Mouse (Mus musculus) hindbrain, embryonic 16.5 days (tissue): ENCODE measurements around the gene 4930402H24Rik. TPM values are rescaled to one million over a fixed set of nuclear protein-coding genes. Genes with fewer than 3 reads are reported as not detected.

Experiments
- ATAC-seq: fragments of 200-750 bp; cut with Nextera tagmentation; 2 replicates; pipeline ENCODE4 v1.8.0; 2017; ENCODE audit warnings: moderate TSS enrichment, moderate library complexity
- H3K27ac ChIP-seq: fragments of 300-500 bp; sonication (generic); 2 replicates; pipeline ENCODE4 v1.5.1; 2014; ENCODE audit warnings: low read depth, mild to moderate bottlenecking, control low read depth, low read length, moderate library complexity
- H3K27me3 ChIP-seq: fragments of 300-500 bp; sonication (generic); replicated peaks from 2 replicates; pipeline ENCODE4 v1.6.1; 2014; ENCODE audit warnings: low read length; ENCODE audit not compliant: control insufficient read depth, insufficient read depth
- H3K36me3 ChIP-seq: fragments of 300-500 bp; sonication (generic); 2 replicates; pipeline ENCODE4 v1.6.1; 2014; ENCODE audit warnings: mild to moderate bottlenecking, low read length, moderate library complexity, mixed read lengths; ENCODE audit not compliant: control insufficient read depth, insufficient read depth
- H3K4me1 ChIP-seq: fragments of 300-500 bp; sonication (generic); 2 replicates; pipeline ENCODE4 v1.6.1; 2014; ENCODE audit warnings: low read depth, low read length; ENCODE audit not compliant: control insufficient read depth, insufficient read depth
- H3K4me2 ChIP-seq: fragments of 300-500 bp; sonication (generic); 2 replicates; pipeline ENCODE4 v1.6.1; 2014; ENCODE audit warnings: mild to moderate bottlenecking, low read length, control low read depth, moderate library complexity
- H3K4me3 ChIP-seq: fragments of 300-500 bp; sonication (generic); 2 replicates; pipeline ENCODE4 v1.5.1; 2014; ENCODE audit warnings: mild to moderate bottlenecking, low read length, control low read depth, moderate library complexity
- H3K9ac ChIP-seq: fragments of 300-500 bp; sonication (generic); 2 replicates; pipeline ENCODE4 v1.6.1; 2014; ENCODE audit warnings: low read depth, mild to moderate bottlenecking, control low read depth, low read length, moderate library complexity
- H3K9me3 ChIP-seq: fragments of 300-500 bp; sonication (generic); 2 replicates; pipeline ENCODE4 v1.6.1; 2014; ENCODE audit warnings: mild to moderate bottlenecking, low read length, moderate library complexity; ENCODE audit not compliant: control insufficient read depth
- WGBS: fragments of 180-500 bp; shearing (Covaris S2); extraction: QIAGEN DNeasy Blood & Tissue Kit; methylation state at CpG from one replicate; pipeline ENCODE4 v1.1.7; 2014; 5-methylcytosine and 5-hydroxymethylcytosine counted together
- polyA plus RNA-seq: library from polyadenylated mRNA; unstranded; fragments of >200 nt; fragmentation: Nextera tagmentation; extraction: Ambion mirVana; gene quantifications from 2 replicates; pipeline ENCODE4 v1.2.1, GENCODE M21; 2015

The 4930402H24Rik gene
- polyA plus RNA-seq, 1 experiment from 2014 or later = 78.7 TPM

DNA sequence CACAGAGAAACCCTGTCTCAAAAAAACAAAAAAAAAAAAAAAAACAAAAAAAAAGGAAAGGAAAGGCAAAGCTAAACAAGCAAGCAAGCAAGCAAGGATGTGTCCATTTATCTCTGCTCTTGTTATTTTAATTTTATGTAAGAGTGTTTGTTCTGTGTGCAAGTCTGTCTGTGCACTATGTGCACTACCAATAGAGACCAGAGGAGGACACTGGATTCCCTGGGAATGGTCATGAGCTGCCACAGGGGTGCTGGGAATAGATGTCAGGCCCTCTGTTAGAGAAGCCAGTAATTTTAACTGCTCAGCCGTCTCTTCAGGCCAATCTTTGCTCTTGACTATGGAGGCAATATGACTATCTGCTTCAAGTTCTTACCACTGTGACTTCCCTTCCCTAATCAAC, 162.6 kb downstream of the 4930402H24Rik start:
- no peak overlapping the region for H3K9ac ChIP-seq
- no peak for ATAC-seq
- H3K4me2 ChIP-seq = no peak overlapping the region
- no peak overlapping the region for H3K4me3 ChIP-seq
- 91% methylated on average over 1 of the region's 1 CpGs for WGBS
- no peaks in the 10 kb centered on the region for H3K4me1 ChIP-seq
- H3K36me3 ChIP-seq = peaks cover 79% of the 10 kb centered on the region
- peaks cover 6% of the 10 kb centered on the region; the same call in 1 of the 2 replicates for H3K9me3 ChIP-seq
- H3K27ac ChIP-seq = no peak overlapping the region
- no peaks in the 10 kb centered on the region for H3K27me3 ChIP-seq

DNA sequence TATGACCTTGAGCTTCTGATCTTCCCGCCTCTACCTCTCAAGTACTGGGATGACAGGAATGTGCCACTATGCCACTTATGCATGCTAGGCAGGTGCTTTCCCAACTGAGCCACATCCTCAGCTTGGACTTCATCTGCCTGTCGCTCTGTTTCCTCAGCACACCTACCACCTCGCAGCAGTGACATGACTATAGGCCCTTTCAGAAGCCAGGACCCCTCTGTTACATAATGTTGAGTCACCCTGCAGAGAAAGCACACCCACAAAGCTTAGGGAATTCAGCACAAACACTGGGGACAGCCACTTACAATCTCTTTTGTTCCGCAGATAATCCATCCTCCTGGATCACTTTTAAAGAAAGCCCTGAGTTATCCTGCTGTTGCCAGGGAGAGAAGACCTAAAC, 166.1 kb downstream of the 4930402H24Rik start:
- ATAC-seq = no peak
- no peaks in the 10 kb centered on the region for H3K27me3 ChIP-seq
- no peaks in the 10 kb centered on the region for H3K9me3 ChIP-seq
- H3K4me3 ChIP-seq = no peak overlapping the region
- H3K27ac ChIP-seq = no peak overlapping the region
- no peak overlapping the region for H3K9ac ChIP-seq
- peaks cover 73% of the 10 kb centered on the region for H3K36me3 ChIP-seq
- 39% methylated on average over 4 of the region's 4 CpGs for WGBS
- no peaks in the 10 kb centered on the region for H3K4me1 ChIP-seq
- H3K4me2 ChIP-seq = no peak overlapping the region

DNA sequence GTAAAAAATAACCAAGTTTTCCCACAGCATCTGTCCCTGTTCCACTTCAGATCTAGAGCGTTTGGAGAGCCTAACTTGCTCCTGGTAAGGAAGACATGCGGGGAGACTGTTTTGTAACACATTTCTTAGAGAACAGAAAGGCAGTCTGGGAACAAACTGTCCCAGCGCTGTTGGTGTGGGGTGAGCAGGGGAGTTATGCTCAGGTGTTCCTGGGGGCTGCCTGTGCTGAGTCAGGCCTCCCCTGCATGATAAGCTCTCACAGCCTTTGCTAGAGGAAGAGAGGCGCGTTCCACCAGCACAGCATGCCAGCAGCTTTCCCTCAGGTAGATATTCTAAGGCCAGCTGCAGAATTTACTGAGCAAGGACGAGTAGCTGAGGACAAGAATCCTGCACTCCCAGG, 168.2 kb downstream of the 4930402H24Rik start:
- no peak overlapping the region for H3K4me2 ChIP-seq
- 76% methylated on average over 6 of the region's 6 CpGs for WGBS
- H3K4me3 ChIP-seq = no peak overlapping the region
- H3K27ac ChIP-seq = no peak overlapping the region
- no peak overlapping the region for H3K9ac ChIP-seq
- no peak for ATAC-seq
- no peaks in the 10 kb centered on the region for H3K9me3 ChIP-seq
- no peaks in the 10 kb centered on the region for H3K27me3 ChIP-seq
- no peaks in the 10 kb centered on the region for H3K4me1 ChIP-seq
- H3K36me3 ChIP-seq = peaks cover 62% of the 10 kb centered on the region

DNA sequence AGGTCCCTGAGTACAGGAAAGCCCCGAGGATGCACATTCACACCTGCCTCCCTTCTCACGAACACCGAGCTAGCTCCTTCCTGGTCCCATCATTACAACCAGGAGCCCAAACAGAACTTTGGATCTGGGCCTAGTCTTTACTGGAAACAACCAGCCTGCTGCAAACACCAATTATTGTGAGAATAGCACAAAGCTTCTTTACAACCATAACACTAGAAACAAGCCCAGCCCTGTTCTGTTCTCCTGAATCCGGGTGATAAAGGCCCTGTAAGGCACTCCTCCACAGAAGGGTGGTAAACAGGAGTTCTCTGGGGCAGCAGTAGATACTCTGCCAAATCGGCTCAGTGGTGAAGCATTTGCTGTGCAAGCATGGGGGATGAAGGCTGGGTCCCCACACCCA, 170.9 kb downstream of the 4930402H24Rik start:
- no peak overlapping the region for H3K27ac ChIP-seq
- peaks cover 61% of the 10 kb centered on the region for H3K36me3 ChIP-seq
- no peaks in the 10 kb centered on the region for H3K4me1 ChIP-seq
- 83% methylated on average over 5 of the region's 5 CpGs for WGBS
- no peaks in the 10 kb centered on the region for H3K9me3 ChIP-seq
- no peaks in the 10 kb centered on the region for H3K27me3 ChIP-seq
- H3K4me2 ChIP-seq = no peak overlapping the region
- no peak overlapping the region for H3K9ac ChIP-seq
- H3K4me3 ChIP-seq = no peak overlapping the region
- ATAC-seq = no peak

DNA sequence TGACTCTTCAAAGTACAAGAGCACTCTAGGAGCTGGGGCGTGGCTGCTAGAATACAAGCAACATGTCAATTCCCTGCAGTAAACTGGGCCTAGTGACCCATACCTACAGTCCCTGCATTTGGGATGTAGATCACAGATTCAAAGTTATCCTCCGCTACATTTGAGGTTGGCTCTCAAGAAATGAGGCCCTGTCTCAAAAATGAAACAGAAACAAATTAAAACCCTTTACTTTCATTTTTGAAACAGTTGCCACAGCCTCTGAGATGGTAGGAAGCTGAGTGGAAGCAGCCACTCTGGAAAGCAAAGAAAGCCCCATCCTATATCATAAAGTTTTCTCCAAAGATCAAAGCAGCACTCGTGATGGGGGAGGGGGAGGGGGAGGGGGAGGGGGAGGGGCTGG, 172.8 kb downstream of the 4930402H24Rik start:
- Histone ChIP-seq H3K27me3 (no peaks in the 10 kb centered on the region), H3K4me2 (no peak overlapping the region), H3K27ac (no peak overlapping the region), H3K4me1 (no peaks in the 10 kb centered on the region), H3K9ac (no peak overlapping the region), H3K4me3 (no peak overlapping the region), H3K36me3 (peaks cover 67% of the 10 kb centered on the region), H3K9me3 (no peaks in the 10 kb centered on the region)
- 96% methylated on average over 2 of the region's 3 CpGs for WGBS
- ATAC-seq = no peak

DNA sequence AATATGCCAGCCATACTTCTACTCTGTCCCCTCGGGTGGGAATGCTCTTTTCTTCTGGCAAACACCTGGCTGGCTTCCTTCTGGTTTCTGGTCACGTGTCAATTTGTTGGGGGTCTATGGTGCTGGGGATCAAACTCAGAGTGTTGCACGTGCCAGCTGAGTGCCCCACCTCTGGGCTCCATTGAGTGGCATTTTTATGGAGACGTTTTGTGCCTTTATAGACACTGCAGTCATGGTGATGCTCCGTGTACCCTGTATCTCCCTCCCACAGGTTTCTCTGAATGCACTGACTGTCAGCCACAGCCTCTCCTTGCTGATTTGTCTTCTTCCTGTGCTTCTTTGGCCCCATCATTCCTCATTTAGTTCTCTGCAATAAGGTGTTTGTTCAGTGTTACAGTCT, 174.4 kb downstream of the 4930402H24Rik start:
- no peaks in the 10 kb centered on the region for H3K9me3 ChIP-seq

DNA sequence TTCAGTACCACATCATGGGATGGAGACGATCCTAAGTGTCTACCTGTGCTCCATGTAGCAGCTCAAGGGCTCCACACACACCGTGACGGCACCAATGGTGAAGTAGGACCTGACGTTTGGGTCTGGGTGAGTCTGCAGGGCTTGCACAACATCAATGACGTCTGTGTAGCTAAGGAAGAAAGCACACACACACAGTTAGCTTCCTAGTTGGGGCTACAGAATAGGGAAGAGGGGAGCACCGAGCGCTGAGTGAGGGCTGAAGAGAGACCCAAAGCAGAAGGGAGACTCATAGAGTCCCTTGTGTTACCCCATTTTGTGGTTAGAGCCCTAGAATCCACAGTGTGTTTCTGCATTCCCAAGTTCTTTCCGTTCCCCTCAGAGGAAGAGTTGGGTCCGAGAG, 175.5 kb downstream of the 4930402H24Rik start:
- Histone ChIP-seq H3K4me1 (no peaks in the 10 kb centered on the region), H3K9me3 (no peaks in the 10 kb centered on the region), H3K4me2 (no peak overlapping the region), H3K27ac (no peak overlapping the region), H3K4me3 (no peak overlapping the region), H3K27me3 (no peaks in the 10 kb centered on the region), H3K36me3 (peaks cover 72% of the 10 kb centered on the region), H3K9ac (no peak overlapping the region)
- ATAC-seq = no peak
- 88% methylated on average over 9 of the region's 9 CpGs for WGBS

More for the DNA sequence above, 174.4 kb downstream of the 4930402H24Rik start:
- Histone ChIP-seq H3K4me2 (no peak overlapping the region), H3K4me3 (no peak overlapping the region), H3K4me1 (no peaks in the 10 kb centered on the region), H3K9ac (no peak overlapping the region), H3K27ac (no peak overlapping the region), H3K27me3 (no peaks in the 10 kb centered on the region), H3K36me3 (peaks cover 71% of the 10 kb centered on the region)
- WGBS = 73% methylated on average over 5 of the region's 5 CpGs
- ATAC-seq = no peak

DNA sequence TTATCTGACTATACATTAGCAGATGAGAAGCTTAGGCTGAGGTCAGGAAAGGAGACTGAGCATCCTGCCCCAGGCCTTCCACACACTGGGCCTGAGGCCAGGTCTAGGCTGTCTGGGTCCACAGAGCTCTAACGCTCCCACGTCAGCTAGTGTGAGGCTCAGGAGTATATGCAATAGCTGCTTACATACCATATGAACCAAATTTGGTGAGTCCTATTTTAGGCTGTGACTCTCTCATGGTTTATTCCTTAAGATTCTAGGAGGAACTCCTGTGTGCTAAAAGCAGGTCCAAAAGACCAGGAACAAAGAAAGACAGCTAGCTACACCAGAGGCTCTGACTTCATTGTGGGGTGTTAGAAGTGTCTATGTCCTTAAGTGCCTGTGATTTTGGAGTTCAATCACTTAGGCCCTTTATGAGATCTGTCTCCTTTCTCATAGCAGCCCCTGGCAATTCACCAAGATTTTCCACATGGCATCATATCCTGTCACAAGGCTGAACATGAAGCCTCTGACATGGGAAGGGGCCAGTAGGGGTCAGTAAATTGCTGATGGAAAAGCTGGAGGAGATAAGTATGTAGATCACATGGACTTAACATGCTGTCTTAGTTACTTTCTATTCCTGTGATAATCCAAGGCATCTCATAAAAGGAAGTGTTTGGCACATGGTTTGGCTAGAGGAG, 177.2 kb downstream of the 4930402H24Rik start:
- H3K4me2 ChIP-seq = no peak overlapping the region
- WGBS = 100% methylated on average over 2 of the region's 2 CpGs
- peaks cover 82% of the 10 kb centered on the region for H3K36me3 ChIP-seq
- no peaks in the 10 kb centered on the region for H3K4me1 ChIP-seq
- H3K4me3 ChIP-seq = no peak overlapping the region
- H3K9ac ChIP-seq = no peak overlapping the region
- ATAC-seq = no peak
- no peak overlapping the region for H3K27ac ChIP-seq
- H3K9me3 ChIP-seq = no peaks in the 10 kb centered on the region
- H3K27me3 ChIP-seq = no peaks in the 10 kb centered on the region

DNA sequence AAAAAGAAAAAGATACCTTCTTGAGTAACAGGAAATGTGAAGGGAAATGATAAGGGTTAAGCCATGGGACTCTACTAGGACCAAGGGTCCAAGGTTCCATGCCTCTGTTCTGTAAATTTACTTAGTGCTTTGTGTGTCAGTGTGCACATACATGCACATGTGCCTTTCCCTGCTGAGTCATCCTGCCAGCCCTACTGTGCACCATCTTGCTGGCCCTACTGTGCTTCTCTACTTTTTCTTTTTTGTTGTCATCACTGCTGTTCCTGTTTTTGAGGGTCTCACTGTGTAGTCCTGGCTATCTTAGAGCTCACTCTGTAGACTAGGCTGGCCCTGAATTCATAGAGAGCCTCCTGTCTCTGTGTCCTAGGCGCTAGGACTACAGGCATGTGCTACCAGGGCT, 178.5 kb downstream of the 4930402H24Rik start:
- no peaks in the 10 kb centered on the region for H3K4me1 ChIP-seq
- no peak for ATAC-seq

More for the DNA sequence above, 178.5 kb downstream of the 4930402H24Rik start:
- Histone ChIP-seq H3K27ac (no peak overlapping the region), H3K27me3 (no peaks in the 10 kb centered on the region), H3K9me3 (no peaks in the 10 kb centered on the region), H3K4me3 (no peak overlapping the region), H3K36me3 (peaks cover 79% of the 10 kb centered on the region), H3K4me2 (no peak overlapping the region), H3K9ac (no peak overlapping the region)
- WGBS = 97% methylated on average over 1 of the region's 1 CpGs
